Mouse (Mus musculus) left cerebral cortex, postnatal 14 days (tissue): ENCODE results near the gene Macrod1. TPM values are rescaled to one million over a fixed set of nuclear protein-coding genes. Genes with fewer than 3 reads are reported as not detected.

Experiments
- DNase-seq, 2 experiments: peaks; one replicate each; pipeline ENCODE4 v3.0.0; 2021 to 2022; ENCODE audit warnings: low spot score in 2 of 2, mixed read lengths in 1 of 2
- intact Hi-C: fragments of 180-260 bp; cut with DNase I; formaldehyde crosslinking; loops from one replicate; pipeline ENCODE4 v1.15.1; 2025
- long read RNA-seq, 2 experiments: library from polyadenylated mRNA; stranded (forward); transcript quantifications; one replicate each; pipeline ENCODE4 v2.0.0; 2021
- total RNA-seq, 2 experiments: library from RNA; stranded (reverse); gene quantifications; 2 replicates each; pipeline ENCODE4 v1.2.3; 2021

Gene Macrod1
- total RNA-seq, result 10 to 100 TPM in 1 of 2 experiments, 1 to 10 TPM in 1; 8.4 to 11.3 TPM
- long read RNA-seq, experiment 1, transcript Macrod1-201 (11 exons, 1,228 nt), result major isoform, 5 of 97 reads
- long read RNA-seq, experiment 1, partial matches to known transcripts, result 0 of 97 reads
- long read RNA-seq, experiment 1, other reads (novel, unspliced or antisense), result 92 of 97 reads
- long read RNA-seq, experiment 2, partial matches to known transcripts, result 1 of 67 reads
- long read RNA-seq, experiment 2, other reads (novel, unspliced or antisense), result 65 of 67 reads

- peak; percentile 86 to 93 for DNase-seq
- intact Hi-C loops, result loop anchor here (10.0 kb wide), 1 partner anchor 288 kb away; the partner anchor contains the start of gene Mark2
Observed at GRCm38 (mm10) chr19:7056248-7057087, at the start of gene Macrod1. Gene Macrod1, plus strand, starts transcription at chr19:7056810.

- intact Hi-C loops, result no loop called here
- DNase-seq, result no peak
Observed at GRCm38 (mm10) chr19:7006892-7007593, 49.6 kb upstream of the Macrod1 start.

- intact Hi-C loops, result no loop called here
- DNase-seq, result no peak
Observed at GRCm38 (mm10) chr19:7012426-7012825, 44.2 kb upstream of the Macrod1 start.

- intact Hi-C loops, result no loop called here
- no peak for DNase-seq
Observed at GRCm38 (mm10) chr19:7013984-7014383, 42.6 kb upstream of the Macrod1 start.

GRCm38 (mm10) chr19:7014481-7015135 is 42.0 kb upstream of the Macrod1 start:
- intact Hi-C loops, result loop anchor here (5.0 kb wide), 1 partner anchor 82 kb away; the partner anchor contains the start of gene Kcnk4
- no peak for DNase-seq

- no peak for DNase-seq
- intact Hi-C loops, result loop anchor here (5.0 kb wide), 1 partner anchor 85 kb away; the partner anchor contains the start of gene Kcnk4
Observed at GRCm38 (mm10) chr19:7017541-7018457, 38.8 kb upstream of the Macrod1 start.

- intact Hi-C loops, result loop anchor here (5.0 kb wide), 1 partner anchor 86 kb away; the partner anchor contains the start of gene Kcnk4
- DNase-seq, result no peak
Observed at GRCm38 (mm10) chr19:7018546-7018945, 38.1 kb upstream of the Macrod1 start.

- peak; percentile 42 to 52 for DNase-seq
Observed at GRCm38 (mm10) chr19:7019191-7019590, 37.4 kb upstream of the Macrod1 start, which contains the start of gene Fermt3. Gene Fermt3, minus strand, starts transcription at chr19:7019469.

GRCm38 (mm10) chr19:7020224-7020641 is 36.4 kb upstream of the Macrod1 start:
- DNase-seq, result peak in 1 of 2 experiments; percentile 34
- intact Hi-C loops, result no loop called here

More at GRCm38 (mm10) chr19:7019191-7019590, 37.4 kb upstream of the Macrod1 start, which contains the start of gene Fermt3:
- intact Hi-C loops, result loop anchor here (5.0 kb wide), 1 partner anchor 87 kb away; the partner anchor contains the start of gene Kcnk4

GRCm38 (mm10) chr19:7029531-7029930 is 27.1 kb upstream of the Macrod1 start:
- DNase-seq, result peak; percentile 59 to 84
- intact Hi-C loops, result no loop called here

- DNase-seq, result no peak
- intact Hi-C loops, result no loop called here
Observed at GRCm38 (mm10) chr19:7034006-7034405, 22.6 kb upstream of the Macrod1 start.

GRCm38 (mm10) chr19:7039088-7039720 is 17.4 kb upstream of the Macrod1 start:
- peak; percentile 57 to 77 for DNase-seq
- intact Hi-C loops, result no loop called here

GRCm38 (mm10) chr19:7039841-7040636 is 16.6 kb upstream of the Macrod1 start, which contains the start of gene Stip1:
Gene Stip1, minus strand, starts transcription at chr19:7039967.
- intact Hi-C loops, result no loop called here
- DNase-seq, result peak; percentile 99 to 100

- intact Hi-C loops, result no loop called here
- no peak for DNase-seq
Observed at GRCm38 (mm10) chr19:7040637-7041130, 15.9 kb upstream of the Macrod1 start.

- DNase-seq, result no peak
- intact Hi-C loops, result no loop called here
Observed at GRCm38 (mm10) chr19:7041171-7041570, 15.4 kb upstream of the Macrod1 start.

- intact Hi-C loops, result no loop called here
- no peak for DNase-seq
Observed at GRCm38 (mm10) chr19:7044279-7044678, 12.3 kb upstream of the Macrod1 start.
